Mouse (Mus musculus) granulocyte monocyte progenitor cell, adult 5-6 weeks (primary cell): ENCODE data around the gene Ankrd33b. TPM values are rescaled to one million over a fixed set of nuclear protein-coding genes. Genes with fewer than 3 reads are reported as not detected.
A peak's percentile ranks its signal among the peaks of the same experiment; 100 is the strongest.

Experiments
- ATAC-seq: replicated peaks from 2 replicates; pipeline ENCODE4 v1.8.0; 2016; ENCODE audit warnings: mild to moderate bottlenecking, moderate TSS enrichment, inconsistent platforms; ENCODE audit not compliant: poor library complexity, severe bottlenecking
- total RNA-seq, 2 experiments: library from RNA; stranded (forward) in 1 of 2; stranded (reverse) in 1 of 2; fragments of 200-712, 200-1000 nt in 1 of 2; fragments of >200 nt in 1 of 2; fragmentation: Nextera tagmentation in 1 of 2; gene quantifications; 2 replicates each; pipeline ENCODE4 v1.2.3; 2014 to 2017

The Ankrd33b gene
- total RNA-seq, 2 experiments from 2014 or later: 0.10 to 0.11 TPM

GRCm38 (mm10) chr15:31312001-31312400 lies 55.5 kb downstream of the Ankrd33b start:
- ATAC-seq: no peak

GRCm38 (mm10) chr15:31309526-31309925 lies 58.0 kb downstream of the Ankrd33b start:
- ATAC-seq: 0 out of 2 replicates have a peak, but pooled peaks have one; percentile 50

GRCm38 (mm10) chr15:31306726-31307125 lies 60.8 kb downstream of the Ankrd33b start:
- no peak for ATAC-seq

GRCm38 (mm10) chr15:31305181-31305580 lies 62.3 kb downstream of the Ankrd33b start:
- no peak for ATAC-seq

GRCm38 (mm10) chr15:31304302-31304701 lies 63.2 kb downstream of the Ankrd33b start:
- no peak for ATAC-seq

GRCm38 (mm10) chr15:31302293-31302990 lies 65.1 kb downstream of the Ankrd33b start:
- ATAC-seq: no peak

- no peak; the same call in 1 of the 2 replicates for ATAC-seq
Measured at GRCm38 (mm10) chr15:31299258-31299917, 68.1 kb downstream of the Ankrd33b start.

GRCm38 (mm10) chr15:31297777-31298137 lies 69.8 kb downstream of the Ankrd33b start:
- no peak for ATAC-seq

- ATAC-seq: no peak
Measured at GRCm38 (mm10) chr15:31296882-31297776, 70.4 kb downstream of the Ankrd33b start.

GRCm38 (mm10) chr15:31294311-31294710 lies 73.2 kb downstream of the Ankrd33b start:
- no peak for ATAC-seq

GRCm38 (mm10) chr15:31292627-31293026 lies 74.9 kb downstream of the Ankrd33b start:
- no peak for ATAC-seq

GRCm38 (mm10) chr15:31285695-31286094 lies 81.8 kb downstream of the Ankrd33b start:
- ATAC-seq: no peak

- ATAC-seq: no peak
Measured at GRCm38 (mm10) chr15:31284922-31285631, 82.4 kb downstream of the Ankrd33b start.

- peak; percentile 28; the same call in 1 of the 2 replicates for ATAC-seq
Measured at GRCm38 (mm10) chr15:31284142-31284541, 83.4 kb downstream of the Ankrd33b start.

- ATAC-seq: no peak
Measured at GRCm38 (mm10) chr15:31282353-31282752, 85.2 kb downstream of the Ankrd33b start.

GRCm38 (mm10) chr15:31281830-31282229 lies 85.7 kb downstream of the Ankrd33b start:
- ATAC-seq: no peak

GRCm38 (mm10) chr15:31280683-31281082 lies 86.8 kb downstream of the Ankrd33b start:
- no peak for ATAC-seq

- no peak for ATAC-seq
Measured at GRCm38 (mm10) chr15:31280059-31280458, 87.5 kb downstream of the Ankrd33b start.

GRCm38 (mm10) chr15:31279577-31280004 lies 87.9 kb downstream of the Ankrd33b start:
- peak; percentile 48 for ATAC-seq

- ATAC-seq: no peak
Measured at GRCm38 (mm10) chr15:31279120-31279519, 88.4 kb downstream of the Ankrd33b start.
